Mouse (Mus musculus): ENCODE data around the gene 9530003J23Rik.
A peak's percentile ranks its signal among the peaks of the same experiment; 100 is the strongest.
"Not testable (repeated sequence)": the region's sequence is repeated elsewhere in the genome, so short reads cannot be mapped to it uniquely, and the experiment has no call there.

The 9530003J23Rik gene

DNA sequence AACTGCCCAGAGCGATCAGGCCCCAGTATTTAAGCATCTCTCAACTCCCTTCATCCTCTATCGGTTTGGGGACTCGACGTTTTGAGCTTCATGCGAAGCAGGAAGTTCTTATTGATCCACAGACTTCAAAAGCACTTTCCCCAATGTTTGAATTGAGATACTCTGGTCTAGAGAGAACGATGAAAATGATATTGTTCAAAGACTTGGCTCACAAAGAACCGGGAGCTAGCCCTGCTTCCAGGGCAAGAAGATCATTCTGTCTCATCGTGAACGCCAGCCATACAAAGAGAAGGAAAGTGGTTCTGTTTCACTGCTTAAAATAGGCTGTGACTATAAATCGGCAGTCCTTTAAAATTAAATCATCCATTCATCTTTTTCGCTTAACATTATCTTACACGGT lies at the start of gene 9530003J23Rik:
TSS of gene 9530003J23Rik (minus strand) at position 101 of the 400 bp plus-strand sequence.
- no peak for DNase-seq (ENCODE audit: low spot score in 2 of 2)

DNA sequence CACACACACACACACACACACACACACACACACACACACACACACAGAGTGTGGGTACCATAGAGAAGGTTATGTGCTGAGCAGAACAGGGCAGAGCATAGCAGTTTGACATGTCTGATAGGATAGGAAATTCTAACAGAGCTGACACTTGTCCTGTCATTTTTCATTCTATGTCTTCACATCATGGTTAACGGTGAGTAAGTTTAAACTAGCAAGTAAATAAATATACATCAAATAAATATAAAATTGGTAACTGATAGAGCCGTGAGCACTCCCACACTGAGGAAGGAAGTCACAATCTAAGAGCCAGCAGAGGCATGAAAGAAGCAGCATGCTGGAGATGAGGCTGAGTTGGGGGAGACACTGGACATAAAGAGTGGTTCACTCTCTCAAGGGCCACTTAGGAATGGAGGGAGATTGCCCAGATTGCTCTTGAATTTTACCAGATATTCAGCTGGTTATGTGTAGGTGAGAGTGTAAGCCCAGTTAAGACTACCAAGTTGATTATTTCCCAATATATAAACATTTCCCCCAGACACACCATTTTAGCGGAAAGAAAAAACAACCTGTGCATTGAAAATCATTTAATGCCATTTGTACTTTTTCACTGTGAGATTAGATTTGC lies 48.8 kb upstream of the 9530003J23Rik start:
- DNase-seq (ENCODE audit: low spot score in 2 of 2) = no peak

DNA sequence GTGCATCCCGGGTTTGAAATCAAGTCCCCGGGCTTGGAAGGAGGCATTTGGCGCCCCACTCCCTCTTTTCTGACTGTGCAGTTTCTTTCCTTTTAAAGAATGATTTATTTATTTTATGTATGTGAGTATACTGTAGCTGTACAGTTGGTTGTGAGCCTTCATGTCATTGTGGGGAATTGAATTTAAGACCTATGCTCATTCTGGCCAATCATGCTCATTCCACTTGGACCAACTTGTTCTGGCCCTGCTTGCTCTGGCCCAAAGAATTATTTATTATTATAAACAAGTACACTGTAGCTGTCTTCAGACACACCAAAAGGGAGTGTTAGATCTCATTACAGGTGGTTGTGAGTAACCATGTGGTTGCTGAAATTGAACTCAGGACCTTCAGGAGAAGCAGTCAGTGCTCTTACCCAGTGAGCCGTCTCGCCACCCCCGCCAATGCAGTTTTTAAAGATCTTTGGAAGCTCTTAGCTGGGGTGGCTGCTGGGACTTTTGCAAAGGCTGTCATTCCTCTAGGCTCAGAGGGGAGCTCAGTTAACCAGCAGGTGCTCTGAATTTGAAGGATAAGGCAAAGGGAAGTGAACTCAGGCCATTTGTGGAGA lies 48.0 kb upstream of the 9530003J23Rik start:
- DNase-seq (ENCODE audit: low spot score in 2 of 2) = no peak

DNA sequence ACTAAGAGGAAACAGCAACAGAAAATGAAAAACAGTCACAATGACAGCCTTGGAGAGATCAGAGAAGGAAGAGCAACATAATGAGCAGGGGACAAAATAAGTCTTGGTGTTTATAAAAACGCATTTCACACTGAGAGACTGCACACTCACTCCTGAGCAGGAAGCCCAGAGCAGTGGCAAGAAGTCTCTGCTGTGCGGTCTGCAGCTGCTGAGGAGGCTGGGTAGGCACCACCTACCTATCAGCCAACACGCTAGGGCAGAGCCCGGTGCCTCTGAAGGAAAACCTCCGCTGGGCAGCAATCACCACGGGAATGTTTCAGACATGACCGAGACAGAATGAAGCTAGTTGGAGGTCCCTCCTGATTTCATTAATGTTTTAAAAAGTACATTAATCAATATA lies 47.1 kb upstream of the 9530003J23Rik start:
- DNase-seq (ENCODE audit: low spot score in 2 of 2) = not testable (repeated sequence)

DNA sequence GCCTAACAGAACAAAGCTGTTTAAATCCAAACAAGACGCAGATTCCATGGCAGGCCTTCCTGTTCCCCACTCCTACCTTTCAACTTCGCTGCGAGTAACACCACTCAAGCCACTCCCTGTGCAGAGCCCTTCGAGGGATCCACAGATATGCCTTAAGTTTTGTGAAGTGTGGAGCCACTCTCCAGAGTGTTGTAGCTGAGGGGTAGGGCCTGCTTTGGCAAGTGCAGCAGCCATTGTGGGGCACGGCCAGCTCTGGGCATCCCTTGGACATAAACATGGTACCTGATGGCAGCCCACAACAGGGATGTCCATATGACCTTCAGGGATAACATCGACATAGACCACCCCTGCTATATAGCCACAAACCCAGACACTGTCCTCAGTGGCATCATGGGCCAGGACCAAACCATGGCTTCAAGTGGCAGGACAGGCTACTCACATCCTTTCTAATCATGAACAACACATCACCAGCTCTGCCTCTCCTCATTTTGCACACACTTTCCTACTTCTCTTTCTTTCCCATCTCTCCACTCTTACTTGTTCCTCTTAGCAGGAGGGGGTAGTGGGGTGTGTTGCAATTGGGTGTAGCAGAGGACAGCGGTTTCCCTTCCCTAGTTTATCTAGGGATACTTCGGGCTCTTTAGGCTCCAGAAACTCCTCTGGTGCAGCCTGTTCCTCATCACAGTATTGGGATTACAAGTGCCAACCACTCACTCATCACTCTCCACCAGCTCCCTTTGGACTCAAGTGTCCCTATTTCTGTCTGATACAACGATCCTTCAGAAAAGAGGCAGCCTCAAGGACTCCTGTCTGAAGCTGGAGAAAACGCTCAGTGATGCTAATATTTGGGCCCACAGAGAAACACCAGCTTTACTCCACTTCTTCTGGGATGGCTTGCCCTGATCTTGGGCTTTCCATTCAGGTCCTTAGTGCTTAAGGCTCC lies 46.3 kb upstream of the 9530003J23Rik start:
- DNase-seq (ENCODE audit: low spot score in 2 of 2) = no peak

DNA sequence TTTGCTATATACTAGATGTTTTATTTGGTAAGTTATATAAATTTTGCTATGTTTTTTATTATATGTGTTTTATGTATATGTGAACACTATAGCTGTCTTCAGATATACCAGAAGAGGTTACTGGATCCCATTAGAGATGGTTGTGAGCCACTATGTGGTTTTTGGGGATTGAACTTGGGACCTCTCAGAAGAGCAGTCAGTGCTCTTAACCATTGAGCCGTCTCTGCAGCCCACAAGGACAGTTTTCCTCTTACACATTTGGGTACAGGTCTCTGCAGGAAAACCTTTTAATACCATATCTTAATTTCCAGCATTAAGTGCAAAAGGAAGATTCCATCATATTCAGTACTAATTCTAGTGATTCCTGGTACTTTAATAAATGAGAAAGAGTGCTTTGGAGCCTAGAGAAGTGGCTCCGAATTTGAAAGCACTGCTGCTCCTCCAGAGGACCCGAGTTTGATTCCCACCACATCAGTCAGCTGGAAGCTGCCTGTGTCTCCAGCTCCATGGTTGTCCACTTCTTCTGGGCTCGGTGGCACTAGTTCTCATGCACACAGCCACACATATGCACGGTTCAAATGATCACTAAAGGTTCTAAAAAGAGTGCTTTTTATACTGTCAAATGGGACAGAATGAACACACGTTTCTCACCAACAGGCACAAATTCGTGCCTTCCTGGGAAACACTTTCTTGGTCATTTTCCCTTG lies 45.5 kb upstream of the 9530003J23Rik start:
- DNase-seq (ENCODE audit: low spot score in 2 of 2) = no peak

DNA sequence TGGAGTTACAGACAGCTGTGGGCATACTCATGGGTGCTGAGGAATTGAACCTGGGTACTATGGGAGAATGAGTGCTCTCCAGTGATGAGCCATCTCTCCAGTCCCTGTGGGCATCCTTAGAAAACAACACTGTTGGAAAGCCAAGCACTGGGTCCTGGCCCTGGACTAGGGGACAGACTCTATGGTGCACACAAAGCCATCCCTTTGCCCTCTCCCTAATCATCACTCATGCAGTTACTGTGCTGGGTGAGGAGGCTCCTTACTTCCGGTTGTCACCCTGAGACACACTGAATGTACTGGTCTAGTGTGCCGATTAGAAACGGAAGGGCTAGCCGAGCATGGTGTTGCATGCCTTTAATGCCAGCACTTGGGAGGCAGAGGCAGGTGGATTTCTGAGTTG lies 44.7 kb upstream of the 9530003J23Rik start:
- not testable (repeated sequence) for DNase-seq (ENCODE audit: low spot score in 2 of 2)

DNA sequence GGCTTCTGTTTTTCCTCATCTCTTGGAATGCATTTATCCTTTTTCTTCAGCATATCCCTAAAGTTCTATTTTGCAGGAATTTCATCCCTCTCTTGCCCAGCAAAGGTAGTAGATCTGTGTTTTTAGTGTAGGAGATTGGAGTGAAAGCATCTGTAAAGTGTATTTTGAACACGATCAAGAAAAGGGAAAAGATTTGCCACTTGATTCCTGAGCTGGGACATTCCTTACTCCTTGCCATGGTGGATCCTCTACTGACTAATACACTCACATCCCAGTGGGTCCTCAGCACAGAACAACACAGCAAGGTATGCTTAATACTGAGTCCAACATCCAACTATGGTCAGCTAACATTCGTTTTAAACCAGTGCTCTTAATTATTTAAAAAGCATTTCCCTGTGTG lies 44.0 kb upstream of the 9530003J23Rik start:
- DNase-seq (ENCODE audit: low spot score in 2 of 2) = no peak

DNA sequence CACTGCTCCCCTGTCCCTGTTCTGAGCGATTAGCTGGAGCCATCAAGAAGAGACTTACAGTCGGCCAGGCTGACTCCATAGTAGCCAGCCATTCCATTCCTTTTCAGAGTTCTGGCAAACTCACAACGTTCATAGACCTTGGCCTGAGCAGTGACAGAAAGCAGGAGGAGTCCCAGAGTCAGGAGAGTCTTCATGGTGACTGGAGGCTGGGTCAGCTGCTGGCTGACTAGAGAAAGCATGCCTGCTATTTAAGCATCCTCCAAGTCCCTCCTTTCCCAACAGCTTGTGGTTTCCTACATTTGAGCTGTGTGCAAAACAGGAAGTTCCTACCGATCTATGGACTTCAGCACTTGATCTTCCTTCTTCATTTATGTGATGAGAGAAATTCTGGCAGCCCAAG lies 43.5 kb upstream of the 9530003J23Rik start, which contains the start of gene Lyz2:
TSS of gene Lyz2 (minus strand) at position 273 of the 400 bp plus-strand sequence.
- DNase-seq (ENCODE audit: low spot score in 2 of 2) = peak in 1 of 2 experiments; percentile 31

DNA sequence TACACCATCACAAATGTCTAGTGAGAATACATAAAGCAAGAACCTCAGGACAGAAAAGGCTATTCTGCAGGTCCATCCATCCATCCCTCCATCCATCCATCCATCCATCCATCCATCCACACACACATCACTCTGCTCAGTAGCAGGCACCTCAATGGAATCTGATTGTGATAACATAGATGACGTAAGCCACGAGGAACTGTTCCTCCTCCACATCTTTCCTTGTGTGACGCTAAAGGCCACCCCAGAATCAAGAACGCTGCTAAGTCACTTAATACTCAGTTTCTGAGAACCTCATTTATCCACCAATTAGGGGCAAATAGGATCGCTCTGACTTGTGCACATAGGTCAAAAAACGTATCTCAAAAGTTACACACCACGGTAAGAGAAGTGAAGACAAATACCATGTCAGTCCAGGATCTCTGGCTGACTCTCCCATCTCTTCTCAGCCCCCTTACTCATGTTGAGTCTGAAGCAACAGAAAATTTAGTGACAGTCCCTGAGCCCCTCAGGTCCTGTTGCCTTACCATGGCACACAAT lies 42.9 kb upstream of the 9530003J23Rik start:
- no peak for DNase-seq (ENCODE audit: low spot score in 2 of 2)

DNA sequence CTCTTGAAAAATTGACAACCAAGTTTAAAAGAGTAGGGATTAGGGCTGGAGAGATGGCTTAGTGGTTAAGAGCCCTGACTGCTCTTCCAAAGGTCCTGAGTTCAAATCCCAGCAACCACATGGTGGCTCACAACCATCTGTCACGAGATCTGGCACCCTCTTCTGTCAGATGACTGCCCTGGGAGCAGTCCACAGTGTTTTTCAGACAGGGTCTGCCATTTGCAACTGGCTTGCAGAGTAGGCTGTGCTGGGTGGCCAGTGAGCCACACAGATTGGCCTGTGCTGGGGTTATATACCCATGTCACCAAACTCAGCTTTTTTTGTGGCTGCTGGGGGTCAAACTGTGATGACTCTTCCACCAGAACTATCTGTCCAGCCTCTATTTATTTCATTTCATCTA lies 41.5 kb upstream of the 9530003J23Rik start:
- no peak for DNase-seq (ENCODE audit: low spot score in 2 of 2)

DNA sequence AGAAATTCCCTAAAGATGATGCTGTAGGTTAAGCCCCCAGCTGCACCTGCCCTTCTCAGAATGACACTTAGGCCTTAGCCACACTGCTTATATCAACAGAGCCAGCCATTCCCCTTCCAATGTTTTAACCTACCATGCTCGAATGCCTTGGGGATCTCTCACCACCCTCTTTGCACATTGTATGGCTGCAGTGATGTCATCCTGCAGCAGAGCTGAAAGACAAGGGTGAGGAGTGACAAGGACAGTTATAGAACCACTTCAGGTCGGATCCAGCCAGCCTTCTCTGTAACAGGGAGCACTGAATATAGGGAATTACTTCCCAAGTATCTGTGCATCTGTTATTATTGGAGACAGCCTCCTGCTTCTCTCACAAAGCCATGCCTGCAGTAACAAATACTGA lies 40.0 kb upstream of the 9530003J23Rik start:
- not testable (repeated sequence) for DNase-seq (ENCODE audit: low spot score in 2 of 2)

DNA sequence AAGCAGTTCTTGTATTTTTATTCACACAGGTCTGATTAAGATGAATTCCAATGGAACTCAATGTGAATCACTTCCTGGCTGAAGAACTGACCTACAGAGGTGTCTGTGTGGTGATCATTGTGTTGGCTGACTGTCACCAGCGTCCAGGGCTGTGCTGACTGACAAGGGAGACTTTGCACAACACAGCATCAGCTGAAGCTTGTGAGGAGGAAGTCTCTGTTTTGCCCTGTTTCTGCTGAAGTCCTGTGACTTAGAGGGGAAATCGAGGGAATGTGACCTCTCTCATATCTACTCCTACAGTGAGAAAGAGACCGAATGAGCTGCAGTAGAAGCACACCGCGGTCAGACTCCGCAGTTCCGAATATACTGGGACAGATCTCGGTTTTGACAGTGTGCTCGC lies 39.3 kb upstream of the 9530003J23Rik start:
- DNase-seq (ENCODE audit: low spot score in 2 of 2) = not testable (repeated sequence)

DNA sequence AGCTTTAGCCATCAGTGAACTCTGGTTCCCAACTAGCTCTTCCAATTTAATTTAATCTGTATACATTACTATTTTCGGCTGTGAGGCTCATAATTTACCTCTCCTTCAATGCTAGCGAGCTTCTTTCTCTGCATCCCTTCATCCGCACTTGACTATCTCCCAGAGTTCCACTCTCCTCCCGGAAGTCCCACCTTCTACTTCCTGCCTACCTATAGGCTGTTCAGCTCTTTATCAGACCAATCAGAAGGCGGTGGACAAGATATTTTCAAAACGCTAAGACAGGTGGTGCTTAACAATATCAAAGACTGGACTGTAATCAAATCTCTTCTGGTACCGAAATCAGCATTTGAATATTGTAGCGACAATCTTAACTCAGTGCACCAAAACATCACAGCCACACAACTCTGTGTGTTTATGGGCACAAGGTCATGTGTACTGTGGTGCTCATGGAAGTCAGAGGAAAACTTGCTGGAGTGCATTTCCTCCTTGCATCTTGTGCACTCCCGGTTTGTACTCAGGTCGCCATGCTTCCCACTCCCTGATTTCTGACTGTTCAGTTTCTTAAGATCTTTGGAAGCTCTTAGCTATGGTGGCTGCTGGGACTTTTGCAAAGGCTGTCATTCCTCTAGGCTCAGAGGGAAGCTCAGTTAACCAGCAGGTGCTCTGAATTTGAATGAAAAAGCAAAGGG lies 37.3 kb upstream of the 9530003J23Rik start:
- no peak for DNase-seq (ENCODE audit: low spot score in 2 of 2)

DNA sequence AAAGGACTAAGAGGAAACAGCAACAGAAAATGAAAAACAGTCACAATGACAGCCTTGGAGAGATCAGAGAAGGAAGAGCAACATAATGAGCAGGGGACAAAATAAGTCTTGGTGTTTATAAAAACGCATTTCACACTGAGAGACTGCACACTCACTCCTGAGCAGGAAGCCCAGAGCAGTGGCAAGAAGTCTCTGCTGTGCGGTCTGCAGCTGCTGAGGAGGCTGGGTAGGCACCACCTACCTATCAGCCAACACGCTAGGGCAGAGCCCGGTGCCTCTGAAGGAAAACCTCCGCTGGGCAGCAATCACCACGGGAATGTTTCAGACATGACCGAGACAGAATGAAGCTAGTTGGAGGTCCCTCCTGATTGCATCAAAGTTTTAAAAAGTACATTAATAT lies 36.1 kb upstream of the 9530003J23Rik start:
- DNase-seq (ENCODE audit: low spot score in 2 of 2) = not testable (repeated sequence)

DNA sequence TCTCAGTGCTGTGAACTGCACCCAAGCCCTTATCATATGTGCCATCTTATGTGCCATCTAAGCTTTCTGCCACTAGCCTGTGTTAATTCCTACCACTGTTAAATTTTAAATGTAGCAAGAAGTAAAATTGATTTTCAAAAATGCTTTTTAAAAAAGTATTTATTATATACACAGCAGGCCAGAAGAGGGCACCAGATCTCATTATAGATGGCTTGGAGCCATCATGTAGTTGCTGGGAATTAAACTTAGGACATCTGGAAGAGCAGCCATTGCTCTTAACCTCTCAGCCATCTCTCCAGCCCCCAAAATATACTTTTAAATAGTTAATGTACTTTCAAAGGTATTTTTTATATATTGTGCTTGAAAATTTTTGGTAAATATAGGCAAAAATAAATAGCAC lies 33.5 kb upstream of the 9530003J23Rik start:
- no peak for DNase-seq (ENCODE audit: low spot score in 2 of 2)

DNA sequence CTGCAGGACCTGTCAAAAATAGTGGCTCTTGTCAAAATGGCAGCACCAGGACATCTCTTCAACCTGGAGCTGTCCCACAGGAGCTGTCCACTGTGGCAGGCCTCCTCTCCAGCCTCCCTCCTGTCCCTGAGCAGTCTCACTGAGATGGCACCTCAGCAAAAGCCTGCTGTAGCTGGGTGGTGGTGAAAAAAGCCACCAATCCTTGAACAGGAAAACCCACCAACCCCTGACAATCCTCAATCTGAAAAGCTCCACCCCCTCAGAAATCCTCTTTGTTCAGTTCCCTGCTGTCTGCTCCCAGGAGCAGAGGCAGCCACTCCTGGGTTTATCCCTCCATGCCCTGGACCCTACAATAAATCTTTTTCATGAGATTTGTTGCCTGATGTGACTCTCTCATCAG lies 21.4 kb upstream of the 9530003J23Rik start:
- DNase-seq (ENCODE audit: low spot score in 2 of 2) = no peak

DNA sequence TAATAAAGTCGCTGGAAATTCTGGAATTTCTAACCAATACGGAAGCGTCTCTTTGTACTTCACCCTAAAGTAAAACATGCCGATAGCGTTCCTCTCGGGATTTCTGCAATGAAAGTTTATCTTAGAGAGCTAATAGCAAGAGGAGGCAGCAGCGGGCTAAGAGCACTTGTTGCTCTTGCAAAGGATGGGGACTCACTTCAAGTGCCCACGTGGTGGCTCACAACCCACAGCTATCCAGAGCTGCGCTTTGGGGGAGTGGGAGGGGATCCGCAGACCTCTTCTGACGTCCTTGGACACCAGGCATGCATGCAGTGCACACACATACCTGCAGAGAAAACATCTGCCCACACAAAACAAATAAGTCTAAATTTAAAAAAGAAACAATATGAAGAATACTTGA lies 2.6 kb downstream of the 9530003J23Rik start:
- no peak for DNase-seq (ENCODE audit: low spot score in 2 of 2)

DNA sequence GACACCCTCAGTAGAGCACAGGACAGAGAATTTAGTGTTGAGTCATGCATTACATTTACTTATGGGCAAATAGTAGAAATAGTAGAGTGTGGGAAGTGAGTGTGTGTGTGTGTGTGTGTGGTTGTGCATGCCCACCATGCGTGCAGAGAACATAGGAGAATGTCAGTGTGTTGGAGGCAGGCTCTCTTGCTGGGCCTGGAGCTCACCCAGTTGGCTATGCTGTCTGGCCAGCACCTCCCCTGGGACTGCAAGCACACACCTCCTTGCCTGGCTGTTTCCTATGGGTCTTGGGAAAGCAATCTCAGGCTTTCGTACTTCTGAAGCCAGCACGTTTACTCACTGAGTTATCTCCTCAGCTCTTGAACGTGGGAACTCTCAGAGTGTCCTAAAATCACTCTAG lies 3.7 kb downstream of the 9530003J23Rik start:
- peak in 1 of 2 experiments; percentile 57 for DNase-seq (ENCODE audit: low spot score in 2 of 2)

DNA sequence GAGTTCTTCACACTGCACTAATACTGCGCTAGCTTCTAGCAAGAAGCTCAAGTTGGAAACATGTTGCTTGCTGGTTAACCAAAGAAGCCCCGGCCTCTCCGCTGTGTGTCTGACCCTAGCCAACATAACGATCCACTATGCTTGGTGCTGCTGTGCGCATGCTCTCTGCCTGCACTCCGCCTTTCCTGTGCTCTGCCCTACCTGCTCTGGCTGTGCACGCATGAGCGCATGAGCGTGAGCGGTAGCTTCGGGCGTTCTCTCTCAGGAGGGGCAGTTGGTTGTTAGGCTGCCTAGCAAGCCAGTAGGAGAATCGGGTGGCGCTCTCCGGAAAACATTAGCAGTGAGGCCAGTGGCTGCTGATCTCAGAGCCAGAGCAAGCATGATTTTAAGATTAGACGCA lies 8.7 kb downstream of the 9530003J23Rik start:
- peak in 1 of 2 experiments; percentile 55 for DNase-seq (ENCODE audit: low spot score in 2 of 2)

DNA sequence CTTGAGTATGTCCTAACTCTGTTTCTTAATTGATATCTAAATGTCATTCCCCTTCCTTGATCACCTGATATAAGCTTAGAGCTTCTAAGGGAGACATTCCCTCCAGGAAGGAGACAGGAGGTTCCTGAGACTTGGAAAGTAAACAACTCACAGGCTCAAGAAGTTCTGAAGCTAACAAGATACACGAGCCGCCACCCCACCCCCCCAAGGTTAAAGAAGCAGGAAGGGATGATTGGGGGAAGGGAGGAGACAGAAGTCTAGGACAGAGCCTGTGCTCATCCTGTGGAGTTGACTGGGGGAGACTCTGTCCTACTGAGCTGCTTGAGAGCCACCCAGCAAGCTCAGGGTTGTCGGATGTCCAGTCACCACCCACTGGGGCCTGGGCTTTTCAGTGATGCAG lies 12.5 kb downstream of the 9530003J23Rik start:
- DNase-seq (ENCODE audit: low spot score in 2 of 2) = no peak

All from urinary bladder, postnatal 4 days (tissue).